Mouse (Mus musculus) bone marrow, adult 2 months (tissue): ENCODE results near the gene Polr1a.

Experiments used
- CTCF ChIP-seq: fragments of 200-500 bp; IDR thresholded peaks from 2 replicates; pipeline ENCODE4 v1.5.1; 2011; ENCODE audit warnings: low read length, control low read depth; ENCODE audit not compliant: control insufficient read depth, insufficient read depth
- POLR2A ChIP-seq: fragments of 200-500 bp; IDR thresholded peaks from 2 replicates; pipeline ENCODE4 v1.6.1; 2011; ENCODE audit warnings: low read depth, mild to moderate bottlenecking, control low read depth, low read length, borderline replicate concordance; ENCODE audit not compliant: control insufficient read depth

DNA sequence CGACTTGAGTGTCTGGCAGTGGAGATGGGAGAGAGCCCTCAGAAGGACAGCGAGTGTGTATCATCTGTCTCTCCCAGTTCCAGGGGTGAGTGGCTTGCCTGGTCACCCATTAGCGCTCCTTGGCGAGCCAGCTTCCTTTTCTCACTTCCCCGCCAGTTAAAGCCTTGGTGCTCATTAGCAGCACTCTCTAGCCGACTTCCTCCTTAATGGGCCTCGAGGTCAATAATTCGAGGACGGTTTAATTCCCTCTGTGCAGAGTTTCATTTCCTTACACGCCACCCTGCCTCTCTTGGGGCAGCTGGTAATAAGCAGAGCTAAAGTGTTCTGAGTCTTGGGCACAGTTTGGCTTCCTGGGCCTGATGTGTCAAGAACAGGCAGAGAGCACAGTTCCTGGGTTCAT is 21.2 kb downstream of the Polr1a start:
- TF ChIP-seq POLR2A: no peak
- no peak for TF ChIP-seq CTCF
